Mouse (Mus musculus): ENCODE data around the gene Ogfr. TPM values are rescaled to one million over a fixed set of nuclear protein-coding genes. Genes with fewer than 3 reads are reported as not detected.

The Ogfr gene
- total and polyA plus RNA-seq, 2 experiments: 23.1 to 44.4 TPM

DNA sequence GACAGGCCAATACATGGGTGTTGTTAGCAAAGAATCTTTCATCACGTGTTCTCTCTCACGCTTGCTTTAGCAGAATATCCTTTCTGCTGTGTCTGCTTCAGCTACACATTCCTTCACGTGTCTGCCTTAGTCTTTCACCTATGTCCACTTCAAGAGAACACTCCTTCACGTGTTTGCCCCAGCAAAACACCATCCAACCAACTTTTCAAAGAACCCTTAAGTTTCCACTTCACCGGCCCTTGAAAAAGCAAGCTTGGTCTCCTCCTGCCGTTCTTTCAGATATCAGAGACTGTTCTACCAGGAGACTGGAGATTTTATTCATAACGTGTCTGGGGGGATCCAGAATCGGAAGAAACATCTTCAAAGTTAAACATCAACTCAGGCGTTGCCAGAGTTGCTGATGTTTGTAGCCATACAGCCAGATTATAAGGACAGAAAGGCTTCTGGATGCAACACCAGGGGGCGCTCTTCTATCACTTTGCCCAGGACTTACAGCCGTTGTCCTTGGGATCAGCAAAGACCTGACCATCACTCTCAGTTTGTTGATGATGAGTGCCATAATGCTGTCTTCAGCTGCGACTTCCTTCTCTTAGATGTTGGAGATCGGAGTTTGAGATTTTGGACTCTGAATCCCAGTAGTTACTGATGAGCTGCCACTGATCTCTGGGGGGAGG lies 22.7 kb upstream of the Ogfr start:
- WGBS: 33% methylated on average over 13 of the region's 13 CpGs
- Histone ChIP-seq H3K9ac (ENCODE audit: low read depth, low read length) (no peak overlapping the region), H3K4me3 (ENCODE audit: insufficient read depth, low read depth, low read length) (no peak overlapping the region), H3K36me3 (ENCODE audit: control insufficient read depth, insufficient read depth, low read length) (no peaks in the 10 kb centered on the region), H3K27me3 (ENCODE audit: control insufficient read depth, insufficient read depth, low read length) (no peaks in the 10 kb centered on the region), H3K27ac (replicated peaks; ENCODE audit: insufficient read depth, low read depth, low read length) (no peak overlapping the region), H3K79me2 (ENCODE audit: control insufficient read depth, insufficient read depth, low read length) (no peaks in the 10 kb centered on the region), H3K4me1 (ENCODE audit: control insufficient read depth, insufficient read depth, low read length) (no peaks in the 10 kb centered on the region)
- TF ChIP-seq CTCF (IDR thresholded peaks at IDR 0.05; ENCODE audit: low read depth, low read length) (peak; percentile 67), POLR2A (IDR thresholded peaks at IDR 0.05; ENCODE audit: extremely low read depth, insufficient read depth, low read length) (no peak)
- peak; percentile 63 for DNase-seq (ENCODE audit: extremely low read depth, low read depth, low spot score)

DNA sequence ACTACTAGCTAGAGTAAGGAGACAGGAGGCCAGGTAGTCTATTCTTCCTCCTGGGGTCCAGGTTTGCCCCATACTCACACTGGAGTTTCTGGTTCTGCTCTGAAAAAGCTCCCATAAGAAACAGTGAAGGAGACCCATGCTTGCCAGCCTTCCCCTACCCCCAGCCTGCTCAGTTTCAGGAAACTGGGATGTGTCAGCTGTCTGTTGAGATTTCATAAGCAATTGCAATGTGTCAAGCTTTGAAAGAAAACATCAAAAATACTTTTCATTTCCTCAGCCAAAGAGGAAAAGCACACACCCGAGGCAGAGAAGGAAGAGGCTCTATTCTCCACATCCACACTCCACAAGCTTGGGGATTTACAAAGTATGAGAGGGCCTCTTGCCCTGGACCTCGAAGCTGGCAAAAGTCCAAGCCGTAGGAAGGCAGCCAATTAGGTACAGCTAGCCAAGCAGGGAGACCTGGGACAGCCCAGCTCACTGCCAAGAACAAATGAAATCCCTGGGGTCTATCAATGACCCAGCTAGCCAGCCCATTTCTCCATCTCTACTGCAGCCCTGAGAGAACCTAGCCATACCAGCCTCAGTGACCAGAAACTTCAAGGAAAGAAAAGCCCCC lies 19.9 kb upstream of the Ogfr start:
- WGBS: 12% methylated on average over 3 of the region's 3 CpGs
- Histone ChIP-seq H3K36me3 (ENCODE audit: control insufficient read depth, insufficient read depth, low read length) (no peaks in the 10 kb centered on the region), H3K27me3 (ENCODE audit: control insufficient read depth, insufficient read depth, low read length) (no peaks in the 10 kb centered on the region), H3K27ac (replicated peaks; ENCODE audit: insufficient read depth, low read depth, low read length) (no peak overlapping the region), H3K9ac (ENCODE audit: low read depth, low read length) (no peak overlapping the region), H3K4me1 (ENCODE audit: control insufficient read depth, insufficient read depth, low read length) (no peaks in the 10 kb centered on the region), H3K4me3 (ENCODE audit: insufficient read depth, low read depth, low read length) (no peak overlapping the region), H3K79me2 (ENCODE audit: control insufficient read depth, insufficient read depth, low read length) (no peaks in the 10 kb centered on the region)
- TF ChIP-seq POLR2A (IDR thresholded peaks at IDR 0.05; ENCODE audit: extremely low read depth, insufficient read depth, low read length) (no peak), CTCF (IDR thresholded peaks at IDR 0.05; ENCODE audit: low read depth, low read length) (no peak)
- peak; percentile 52 for DNase-seq (ENCODE audit: extremely low read depth, low read depth, low spot score)

DNA sequence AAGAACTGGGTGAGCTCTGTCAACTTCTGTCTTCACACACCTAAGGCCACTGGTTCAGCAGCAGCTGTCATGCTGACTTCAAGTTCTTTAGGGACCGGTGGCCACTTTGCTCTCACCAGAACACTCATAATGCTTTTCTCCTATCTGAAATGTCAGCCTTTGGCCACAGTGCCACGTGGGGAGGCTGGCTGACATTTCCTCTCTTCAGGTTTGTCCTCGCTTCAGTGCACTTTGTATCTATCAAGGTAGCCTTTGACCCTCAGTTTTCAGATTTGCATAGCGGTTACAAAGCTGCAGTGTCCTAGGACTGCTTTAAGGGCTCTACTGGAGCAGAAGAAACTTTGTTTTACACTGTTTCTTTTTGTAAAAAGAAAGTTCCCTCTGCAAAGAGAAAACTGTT lies 12.6 kb upstream of the Ogfr start:
- H3K27ac ChIP-seq (replicated peaks; ENCODE audit: insufficient read depth, low read depth, low read length): no peak overlapping the region
- TF ChIP-seq CTCF (IDR thresholded peaks at IDR 0.05; ENCODE audit: low read depth, low read length): no peak
- no peak for TF ChIP-seq POLR2A (IDR thresholded peaks at IDR 0.05; ENCODE audit: extremely low read depth, insufficient read depth, low read length)
- H3K79me2 ChIP-seq (ENCODE audit: control insufficient read depth, insufficient read depth, low read length): no peaks in the 10 kb centered on the region
- WGBS: 12% methylated on average over 4 of the region's 4 CpGs
- no peak overlapping the region for H3K9ac ChIP-seq (ENCODE audit: low read depth, low read length)
- peak; percentile 85 for DNase-seq (ENCODE audit: extremely low read depth, low read depth, low spot score)
- no peaks in the 10 kb centered on the region for H3K27me3 ChIP-seq (ENCODE audit: control insufficient read depth, insufficient read depth, low read length)
- no peaks in the 10 kb centered on the region for H3K36me3 ChIP-seq (ENCODE audit: control insufficient read depth, insufficient read depth, low read length)
- H3K4me1 ChIP-seq (ENCODE audit: control insufficient read depth, insufficient read depth, low read length): peaks cover 3% of the 10 kb centered on the region; the same call in 1 of the 2 replicates
- no peak overlapping the region for H3K4me3 ChIP-seq (ENCODE audit: insufficient read depth, low read depth, low read length)

DNA sequence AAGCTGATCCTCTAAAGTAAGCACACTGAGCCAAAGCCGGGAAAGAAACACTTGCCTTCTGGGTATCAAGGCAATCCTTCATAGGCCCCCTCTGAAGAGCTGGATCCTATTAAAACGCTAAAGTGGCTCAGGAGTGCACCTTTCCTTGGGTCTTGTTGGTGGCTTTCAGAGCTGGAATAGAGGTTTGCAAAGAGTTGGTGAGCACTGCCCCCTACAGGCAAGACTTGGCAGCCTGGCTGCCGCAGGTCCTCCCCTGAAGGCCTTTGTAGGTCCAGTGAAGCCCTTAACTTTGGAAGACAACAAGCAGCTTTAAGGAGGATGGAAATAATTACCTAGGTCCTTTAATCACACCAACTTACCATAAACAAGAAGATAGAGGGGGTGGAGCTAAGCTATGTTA lies 10.4 kb upstream of the Ogfr start:
- Histone ChIP-seq H3K9ac (ENCODE audit: low read depth, low read length) (no peak overlapping the region), H3K4me1 (ENCODE audit: control insufficient read depth, insufficient read depth, low read length) (peaks cover 11% of the 10 kb centered on the region), H3K27me3 (ENCODE audit: control insufficient read depth, insufficient read depth, low read length) (no peaks in the 10 kb centered on the region), H3K36me3 (ENCODE audit: control insufficient read depth, insufficient read depth, low read length) (no peaks in the 10 kb centered on the region), H3K27ac (replicated peaks; ENCODE audit: insufficient read depth, low read depth, low read length) (no peak overlapping the region), H3K79me2 (ENCODE audit: control insufficient read depth, insufficient read depth, low read length) (peaks cover 4% of the 10 kb centered on the region; the same call in 1 of the 2 replicates), H3K4me3 (ENCODE audit: insufficient read depth, low read depth, low read length) (no peak overlapping the region)
- DNase-seq (ENCODE audit: extremely low read depth, low read depth, low spot score): peak; percentile 54
- TF ChIP-seq CTCF (IDR thresholded peaks at IDR 0.05; ENCODE audit: low read depth, low read length) (peak; percentile 97), POLR2A (IDR thresholded peaks at IDR 0.05; ENCODE audit: extremely low read depth, insufficient read depth, low read length) (no peak)
- 5% methylated on average over 3 of the region's 3 CpGs for WGBS

DNA sequence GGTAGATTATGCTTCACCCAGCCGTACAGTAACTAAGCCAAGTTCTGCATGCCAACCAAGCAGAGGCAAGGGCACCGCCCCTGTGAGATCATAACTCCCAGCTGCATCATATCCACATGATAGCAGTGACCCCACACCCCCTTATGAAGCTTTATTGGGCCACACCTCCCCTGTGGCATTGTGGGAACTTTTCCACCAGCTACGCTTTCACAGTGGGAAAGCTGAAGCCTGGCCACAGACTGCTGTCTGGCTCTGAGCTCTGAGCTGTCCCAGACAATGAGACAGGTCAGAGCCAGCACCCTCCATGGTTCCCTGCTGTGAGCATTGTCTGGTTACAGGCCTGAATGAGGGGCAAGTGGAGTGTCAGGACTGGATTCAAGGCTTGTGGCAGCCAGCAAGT lies 8.0 kb upstream of the Ogfr start, which contains the start of gene Mrgbp:
TSS of gene Mrgbp (plus strand) at position 303 of the 400 bp plus-strand sequence.
- Histone ChIP-seq H3K4me3 (ENCODE audit: insufficient read depth, low read depth, low read length) (no peak within 1 kb of the TSS), H3K79me2 (ENCODE audit: control insufficient read depth, insufficient read depth, low read length) (peaks cover 8% of the 10 kb centered on the region; the same call in 1 of the 2 replicates), H3K4me1 (ENCODE audit: control insufficient read depth, insufficient read depth, low read length) (peaks cover 13% of the 10 kb centered on the region), H3K9ac (ENCODE audit: low read depth, low read length) (no peak within 1 kb of the TSS), H3K36me3 (ENCODE audit: control insufficient read depth, insufficient read depth, low read length) (no peaks in the 10 kb centered on the region), H3K27me3 (ENCODE audit: control insufficient read depth, insufficient read depth, low read length) (no peaks in the 10 kb centered on the region), H3K27ac (replicated peaks; ENCODE audit: insufficient read depth, low read depth, low read length) (no peak within 1 kb of the TSS)
- WGBS: 86% methylated on average over 3 of the region's 3 CpGs
- DNase-seq (ENCODE audit: extremely low read depth, low read depth, low spot score): no peak
- no peak for TF ChIP-seq CTCF (IDR thresholded peaks at IDR 0.05; ENCODE audit: low read depth, low read length)
- no peak for TF ChIP-seq POLR2A (IDR thresholded peaks at IDR 0.05; ENCODE audit: extremely low read depth, insufficient read depth, low read length)
